Comparison of ENCODE assay signal across 8 mouse cellular contexts in genomic region chr2:20966176-20967100, GRCm38 (mm10). TPM values are rescaled to one million over a fixed set of nuclear protein-coding genes. Genes with fewer than 3 reads are reported as not detected.
DNase-seq lines count a peak whose midpoint lies in the region; ATAC-seq and TF ChIP-seq lines count a peak whose summit lies in the region.

No protein-coding gene starts in this region.

- DNase-seq in cerebellum, adult 11 months = peak; percentile 59
- no peak for DNase-seq in cerebellum, adult 11-12 months
- DNase-seq in liver, embryonic 13.5 days = no peak
- DNase-seq in stomach, postnatal 0 days (ENCODE audit: low spot score) = no peak
- no peak for DNase-seq in left cerebral cortex, postnatal 25 days (ENCODE audit: low spot score in 2 of 2)
- no peak for DNase-seq in urinary bladder, postnatal 4 days (ENCODE audit: low spot score in 2 of 2)

- no peak for TF ChIP-seq EP300 in stomach, postnatal 0 days (optimal IDR thresholded peaks at IDR 0.05)

- no peak for ATAC-seq in heart, embryonic 15.5 days (replicated peaks; ENCODE audit: insufficient number of reproducible peaks, insufficient read depth, low FRiP score, low read depth)
- no peak for ATAC-seq in liver, embryonic 13.5 days (ENCODE audit: low read depth)
- no peak for ATAC-seq in stomach, postnatal 0 days (ENCODE audit: low FRiP score, low TSS enrichment)

- 60% methylated on average over 18 of the region's 18 CpGs for WGBS in bone marrow, adult 2 months
- 27% methylated on average over 18 of the region's 18 CpGs for WGBS in heart, embryonic 15.5 days
- 35% methylated on average over 18 of the region's 18 CpGs for WGBS in liver, embryonic 13.5 days (ENCODE audit: insufficient replicate concordance)
- 29% methylated on average over 18 of the region's 18 CpGs for WGBS in stomach, postnatal 0 days

- peak overlapping the region; percentile 99 for H3K9ac ChIP-seq in heart, embryonic 15.5 days
- peak overlapping the region; percentile 99 for H3K9ac ChIP-seq in liver, embryonic 13.5 days
- peak overlapping the region; percentile 41 for H3K9ac ChIP-seq in stomach, postnatal 0 days (ENCODE audit: low read length)

- peak overlapping the region; percentile 20; the same call in 1 of the 2 replicates for H3K27ac ChIP-seq in bone marrow, adult 2 months (ENCODE audit: control insufficient read depth, insufficient read depth, low read depth, low read length, poor library complexity)
- H3K27ac ChIP-seq in heart, embryonic 15.5 days = peak overlapping the region; percentile 99
- H3K27ac ChIP-seq in liver, embryonic 13.5 days = peak overlapping the region; percentile 99
- peak overlapping the region; percentile 19; the same call in 1 of the 2 replicates for H3K27ac ChIP-seq in stomach, postnatal 0 days (replicated peaks)

- H3K4me3 ChIP-seq in bone marrow, adult 2 months (replicated peaks; ENCODE audit: control insufficient read depth, low read depth, low read length) = peak overlapping the region; percentile 62
- peak overlapping the region; percentile 97 for H3K4me3 ChIP-seq in heart, embryonic 15.5 days
- peak overlapping the region; percentile 96 for H3K4me3 ChIP-seq in liver, embryonic 13.5 days (replicated peaks)
- peak overlapping the region; percentile 90 for H3K4me3 ChIP-seq in stomach, postnatal 0 days (ENCODE audit: low read depth, low read length)

- intact Hi-C loops in left cerebral cortex, postnatal 25 days (cut with DNase I) = loop anchor here (5.0 to 10.0 kb wide), 3 partner anchors 136 to 948 kb away; partner anchors contain the start of gene Gpr158

- H3K36me3 ChIP-seq in heart, embryonic 15.5 days = no peaks in the 10 kb centered on the region
- 0 out of 2 replicates have a peak, but pooled peaks cover 5% of the 10 kb centered on the region for H3K36me3 ChIP-seq in liver, embryonic 13.5 days
- no peaks in the 10 kb centered on the region for H3K36me3 ChIP-seq in stomach, postnatal 0 days (ENCODE audit: control insufficient read depth, insufficient read depth, low read length)

- peaks cover 4% of the 10 kb centered on the region; the same call in 1 of the 2 replicates for H3K4me1 ChIP-seq in bone marrow, adult 2 months (ENCODE audit: control insufficient read depth, insufficient read depth, low read length)
- H3K4me1 ChIP-seq in heart, embryonic 15.5 days (replicated peaks) = peaks cover 41% of the 10 kb centered on the region
- H3K4me1 ChIP-seq in liver, embryonic 13.5 days (replicated peaks) = peaks cover 64% of the 10 kb centered on the region
- peaks cover 11% of the 10 kb centered on the region; the same call in 1 of the 2 replicates for H3K4me1 ChIP-seq in stomach, postnatal 0 days (replicated peaks; ENCODE audit: control insufficient read depth, insufficient read depth)

- H3K27me3 ChIP-seq in heart, embryonic 15.5 days = no peaks in the 10 kb centered on the region
- H3K27me3 ChIP-seq in liver, embryonic 13.5 days = no peaks in the 10 kb centered on the region
- no peaks in the 10 kb centered on the region for H3K27me3 ChIP-seq in stomach, postnatal 0 days (ENCODE audit: control insufficient read depth, insufficient read depth, low read length)

- TF ChIP-seq POLR2A in bone marrow, adult 2 months (IDR thresholded peaks at IDR 0.05; ENCODE audit: borderline replicate concordance, control insufficient read depth, low read depth, low read length) = no peak

- H3K4me2 ChIP-seq in heart, embryonic 15.5 days = peak overlapping the region; percentile 75
- peak overlapping the region; percentile 84 for H3K4me2 ChIP-seq in liver, embryonic 13.5 days
- H3K4me2 ChIP-seq in stomach, postnatal 0 days (replicated peaks; ENCODE audit: low read depth) = peak overlapping the region; percentile 86

- no peaks in the 10 kb centered on the region for H3K9me3 ChIP-seq in heart, embryonic 15.5 days (replicated peaks)
- no peaks in the 10 kb centered on the region for H3K9me3 ChIP-seq in liver, embryonic 13.5 days (replicated peaks)
- H3K9me3 ChIP-seq in stomach, postnatal 0 days (ENCODE audit: control insufficient read depth, low read length) = no peaks in the 10 kb centered on the region

- no peak for TF ChIP-seq CTCF in bone marrow, adult 2 months (IDR thresholded peaks at IDR 0.05; ENCODE audit: control insufficient read depth, insufficient read depth, low read length)
- no peak for TF ChIP-seq CTCF in stomach, postnatal 0 days (IDR thresholded peaks at IDR 0.05; ENCODE audit: low read depth)

RNA-seq across cellular contexts. Expression of gene Arhgap21, which starts 2.2 kb away (rescaled TPM):
- 15.6 and 22.6 TPM in 2 replicates for polyA plus RNA-seq in bone marrow, adult 2 months (2011; ENCODE audit: insufficient read depth, insufficient read length, low replicate concordance, missing spikeins)
- polyA plus RNA-seq in heart, embryonic 15.5 days (2015; fragmentation: Nextera tagmentation; extraction: Ambion mirVana) = 16.7 and 17.2 TPM in 2 replicates
- polyA plus RNA-seq in liver, embryonic 13.5 days (2015; fragmentation: Nextera tagmentation; extraction: Ambion mirVana) = 6.7 and 6.9 TPM in 2 replicates
- 5.2 and 5.5 TPM in 2 replicates for polyA plus RNA-seq in stomach, postnatal 0 days (2015; fragmentation: Nextera tagmentation; extraction: Ambion mirVana)
- total RNA-seq in left cerebral cortex, postnatal 25 days (2021) = 100 to 1,000 TPM; 238 to 256 TPM

Comparison
In these comparisons a context has a peak if more than half of its experiments do, and no peak if none do; other contexts are left out.
1. H3K27ac ChIP-seq: peak in every context shown above with its lines; median percentile 99 in heart, embryonic 15.5 days; 99 in liver, embryonic 13.5 days; 20 in bone marrow, adult 2 months; 19 in stomach, postnatal 0 days.
2. H3K9ac ChIP-seq: peak in every context shown above with its lines; median percentile 99 in heart, embryonic 15.5 days; 99 in liver, embryonic 13.5 days; 41 in stomach, postnatal 0 days.